Mouse (Mus musculus) CH12.LX (cell line): ENCODE results near the gene Evi5l. TPM values are rescaled to one million over a fixed set of nuclear protein-coding genes. Genes with fewer than 3 reads are reported as not detected.

Experiments used
- DNase-seq: peaks from one replicate; pipeline ENCODE4 v3.0.0-alpha.2; 2013; ENCODE audit errors: extremely low read depth
- H3K27ac ChIP-seq: 2 replicates; pipeline ENCODE4 v1.5.1; 2012; ENCODE audit warnings: low read depth, mild to moderate bottlenecking, control low read depth, moderate library complexity; ENCODE audit not compliant: insufficient read depth
- H3K27me3 ChIP-seq: replicated peaks from 2 replicates; pipeline ENCODE3; 2012; ENCODE audit warnings: inconsistent platforms
- H3K36me3 ChIP-seq, 2 experiments: replicated peaks in 1 of 2; 2 replicates each; pipeline versions ENCODE3 to v1.6.1; 2012; ENCODE audit warnings: inconsistent platforms in 1 of 2, low read length in 1 of 2, mild to moderate bottlenecking in 1 of 2, mixed read lengths in 1 of 2, moderate library complexity in 1 of 2; ENCODE audit not compliant: control insufficient read depth in 1 of 2, insufficient read depth in 1 of 2
- H3K4me1 ChIP-seq, 2 experiments: 2 replicates each; pipeline ENCODE4 v1.6.1; 2012; ENCODE audit warnings: inconsistent platforms in 1 of 2, moderate library complexity in 1 of 2; ENCODE audit not compliant: insufficient read depth in 2 of 2, control insufficient read depth in 1 of 2
- H3K4me2 ChIP-seq: 2 replicates; pipeline ENCODE4 v1.6.1; 2012; ENCODE audit warnings: low read depth, mild to moderate bottlenecking, control low read depth; ENCODE audit not compliant: poor library complexity, insufficient read depth, severe bottlenecking
- H3K4me3 ChIP-seq, 3 experiments: fragments of 150-350 bp in 1 of 3; sonication (generic) in 1 of 3; replicated peaks in 1 of 3; 2 replicates each; pipeline versions ENCODE3 to v1.5.1; 2011 to 2012; ENCODE audit warnings: low read depth in 2 of 3, low read length in 2 of 3, mild to moderate bottlenecking in 2 of 3, moderate library complexity in 2 of 3, control low read depth in 1 of 3, improper control_type of control experiment in 1 of 3, inconsistent platforms in 1 of 3, mixed read lengths in 1 of 3; ENCODE audit not compliant: poor library complexity in 1 of 3
- H3K79me2 ChIP-seq: replicated peaks from 2 replicates; pipeline ENCODE4 v1.6.1; 2012; ENCODE audit warnings: mild to moderate bottlenecking, moderate library complexity; ENCODE audit not compliant: control insufficient read depth, poor library complexity, insufficient read depth, severe bottlenecking; ENCODE audit errors: extremely low read depth
- H3K9ac ChIP-seq: 2 replicates; pipeline ENCODE4 v1.6.1; 2012; ENCODE audit warnings: low read depth, mild to moderate bottlenecking, control low read depth, moderate library complexity; ENCODE audit not compliant: insufficient read depth
- H3K9me3 ChIP-seq: replicated peaks from 2 replicates; pipeline ENCODE3; 2012; ENCODE audit warnings: low read length, inconsistent platforms, mixed read lengths
- BHLHE40 ChIP-seq: IDR thresholded peaks from 2 replicates; pipeline ENCODE4 v1.6.1; 2011; ENCODE audit warnings: mild to moderate bottlenecking, low read depth, low read length, improper control_type of control experiment
- CHD2 ChIP-seq: IDR thresholded peaks from 2 replicates; pipeline ENCODE4 v1.6.1; 2011; ENCODE audit warnings: low read length, improper control_type of control experiment
- ELF1 ChIP-seq: IDR thresholded peaks from 2 replicates; pipeline ENCODE4 v1.6.1; 2014; ENCODE audit warnings: low read depth, mild to moderate bottlenecking, inconsistent platforms, low read length, improper control_type of control experiment
- ETS1 ChIP-seq: conservative IDR thresholded peaks from 2 replicates; pipeline ENCODE4 v1.6.1; 2012; ENCODE audit warnings: low read depth, mild to moderate bottlenecking, inconsistent platforms, low read length, improper control_type of control experiment, moderate library complexity
- GABPA ChIP-seq: IDR thresholded peaks from 2 replicates; pipeline ENCODE4 v1.6.1; 2012; ENCODE audit warnings: low read depth, low read length, improper control_type of control experiment, inconsistent platforms; ENCODE audit not compliant: insufficient replicate concordance
- HCFC1 ChIP-seq: IDR thresholded peaks from 2 replicates; pipeline ENCODE4 v1.6.1; 2012; ENCODE audit warnings: low read depth, mild to moderate bottlenecking, inconsistent platforms, low read length, improper control_type of control experiment
- IRF4 ChIP-seq: IDR thresholded peaks from 2 replicates; pipeline ENCODE4 v1.6.1; 2014; ENCODE audit warnings: low read depth, mild to moderate bottlenecking, inconsistent platforms, low read length, improper control_type of control experiment
- KAT2A ChIP-seq: IDR thresholded peaks from 2 replicates; pipeline ENCODE4 v1.6.1; 2012; ENCODE audit warnings: low read length, improper control_type of control experiment, inconsistent platforms; ENCODE audit not compliant: insufficient replicate concordance
- MAX ChIP-seq: IDR thresholded peaks from 2 replicates; pipeline ENCODE4 v1.6.1; 2011; ENCODE audit warnings: low read length, improper control_type of control experiment
- MAZ ChIP-seq: IDR thresholded peaks from 2 replicates; pipeline ENCODE4 v1.6.1; 2012; ENCODE audit warnings: low read depth, mild to moderate bottlenecking, inconsistent platforms, low read length, improper control_type of control experiment, moderate library complexity
- MEF2A ChIP-seq: IDR thresholded peaks from 2 replicates; pipeline ENCODE4 v1.6.1; 2014; ENCODE audit warnings: low read depth, mild to moderate bottlenecking, inconsistent platforms, low read length, improper control_type of control experiment, borderline replicate concordance
- MXI1 ChIP-seq: IDR thresholded peaks from 2 replicates; pipeline ENCODE4 v1.6.1; 2011; ENCODE audit warnings: mild to moderate bottlenecking, low read depth, low read length, improper control_type of control experiment
- NELFE ChIP-seq: IDR thresholded peaks from 2 replicates; pipeline ENCODE4 v1.6.1; 2011; ENCODE audit warnings: low read depth, low read length, improper control_type of control experiment
- NRF1 ChIP-seq: IDR thresholded peaks from 2 replicates; pipeline ENCODE4 v1.6.1; 2014; ENCODE audit warnings: low read depth, mild to moderate bottlenecking, inconsistent platforms, low read length, improper control_type of control experiment, moderate library complexity
- PAX5 ChIP-seq: IDR thresholded peaks from 2 replicates; pipeline ENCODE4 v1.6.1; 2012; ENCODE audit warnings: low read length, inconsistent platforms, mixed read lengths
- POLR2A ChIP-seq: IDR thresholded peaks from 2 replicates; pipeline ENCODE4 v1.6.1; 2011; ENCODE audit warnings: low read depth, mild to moderate bottlenecking, improper control_type of control experiment, low read length
- POLR2AphosphoS2 ChIP-seq: IDR thresholded peaks from 2 replicates; pipeline ENCODE4 v1.6.1; 2011; ENCODE audit warnings: low read depth, low read length, improper control_type of control experiment
- RAD21 ChIP-seq: IDR thresholded peaks from 2 replicates; pipeline ENCODE4 v1.6.1; 2011; ENCODE audit warnings: low read depth, mild to moderate bottlenecking, low read length, improper control_type of control experiment, moderate library complexity
- RCOR1 ChIP-seq: conservative IDR thresholded peaks from 2 replicates; pipeline ENCODE4 v1.6.1; 2012; ENCODE audit warnings: low read depth, mild to moderate bottlenecking, inconsistent platforms, low read length, improper control_type of control experiment
- SIN3A ChIP-seq: IDR thresholded peaks from 2 replicates; pipeline ENCODE4 v1.6.1; 2012; ENCODE audit warnings: low read length, improper control_type of control experiment, inconsistent platforms
- TBP ChIP-seq: conservative IDR thresholded peaks from 2 replicates; pipeline ENCODE4 v1.6.1; 2011; ENCODE audit warnings: low read depth, low read length, improper control_type of control experiment
- TCF12 ChIP-seq: IDR thresholded peaks from 2 replicates; pipeline ENCODE4 v1.6.1; 2014; ENCODE audit warnings: low read depth, mild to moderate bottlenecking, inconsistent platforms, low read length, improper control_type of control experiment
- UBTF ChIP-seq: IDR thresholded peaks from 2 replicates; pipeline ENCODE4 v1.6.1; 2012; ENCODE audit warnings: low read depth, mild to moderate bottlenecking, inconsistent platforms, low read length, improper control_type of control experiment, moderate library complexity
- USF2 ChIP-seq: conservative IDR thresholded peaks from 2 replicates; pipeline ENCODE4 v1.6.1; 2011; ENCODE audit warnings: low read depth, low read length, improper control_type of control experiment
- ZKSCAN1 ChIP-seq: IDR thresholded peaks from 2 replicates; pipeline ENCODE4 v1.6.1; 2012; ENCODE audit warnings: low read depth, inconsistent platforms, low read length, improper control_type of control experiment, borderline replicate concordance
- dilution Hi-C: fragments of 300-500 bp; cut with MboI; formaldehyde crosslinking; loops from 2 replicates; pipeline ENCODE4 v1.14.3; 2020; ENCODE audit warnings: low sequenced_read_pairs; ENCODE audit not compliant: extremely low pct_unique_long_range_greater_than_20kb, extremely low pct_ligation_motif_present
- in situ Hi-C: fragments of 300-500 bp; cut with MboI; formaldehyde crosslinking; loops from 3 replicates; pipeline ENCODE4 v1.14.3; 2019; ENCODE audit warnings: low sequenced_read_pairs, low pct_ligation_motif_present, low pct_unique_long_range_greater_than_20kb, mixed read lengths
- polyA plus RNA-seq: library from polyadenylated mRNA; unstranded; fragments of >175 nt; gene quantifications from 2 replicates; pipeline ENCODE4 v1.2.1, GENCODE M21; 2012; ENCODE audit warnings: low read depth; ENCODE audit not compliant: insufficient read length
- total RNA-seq, 2 experiments: library from RNA; depleted of rRNA; stranded (reverse); fragments of 300-350 nt in 1 of 2; fragments of >200 nt in 1 of 2; gene quantifications; 2 replicates each; pipeline ENCODE4 v1.2.3; 2012 to 2014

Gene Evi5l
- total and polyA plus RNA-seq, 3 experiments, result 2.2 to 6.6 (median 3.6) TPM

DNA sequence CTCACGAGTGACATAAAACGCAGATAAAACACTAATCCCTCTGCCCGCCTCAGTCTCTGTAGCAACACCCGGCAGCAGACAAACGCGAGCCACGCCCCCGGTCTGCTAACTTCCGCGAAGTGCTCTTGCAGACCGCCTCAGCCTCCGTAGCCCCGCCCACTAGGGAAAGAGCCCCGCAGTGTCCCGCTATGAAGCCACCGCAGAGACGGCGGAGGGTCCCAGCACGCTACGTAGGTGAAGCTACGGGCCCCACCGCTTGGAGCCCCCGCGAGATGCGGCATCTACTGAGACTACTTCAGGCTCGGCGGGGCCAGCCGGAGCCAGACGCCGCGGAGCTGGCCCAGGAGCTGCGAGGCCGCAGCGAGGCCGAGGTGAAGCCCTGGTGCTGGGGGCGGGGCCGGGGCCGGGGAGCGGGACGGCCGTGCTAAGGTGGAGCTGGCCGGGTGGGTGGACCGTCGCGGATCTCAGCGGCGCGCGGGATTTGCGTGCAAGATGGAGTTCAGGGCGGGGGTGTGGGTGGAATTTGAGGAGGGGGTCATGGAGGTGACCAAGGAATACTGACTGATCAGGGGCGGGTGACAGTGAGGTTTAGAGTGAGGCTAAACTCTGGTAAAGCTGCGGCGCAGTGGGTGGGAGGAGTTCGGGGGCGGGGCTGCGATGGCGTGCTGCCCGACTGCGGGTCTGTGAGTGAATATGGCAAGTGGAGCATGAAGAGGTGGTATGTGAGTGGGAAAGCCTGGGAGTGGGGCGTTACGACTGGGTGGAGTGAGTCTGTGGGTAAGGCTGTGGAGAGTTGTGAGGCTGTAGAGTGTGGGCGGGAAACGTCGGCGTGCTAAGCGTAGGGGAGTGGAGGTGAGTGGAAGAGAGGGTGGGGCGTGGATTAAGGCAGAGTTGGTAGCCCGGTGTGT lies 86.8 kb downstream of the Evi5l start, which contains the start of gene Snapc2:
Snapc2 (plus strand) TSS at position 147 of the 908 bp plus-strand sequence.
- H3K4me3 ChIP-seq, result peak within 1 kb of the TSS; percentile 64 to 68 (median 67)
- peaks cover 45 to 71% of the 10 kb centered on the region in 2 experiments for H3K36me3 ChIP-seq
- in situ Hi-C loops (loop anchor here (10.0 kb wide), 1 partner anchor 62 kb away; no protein-coding TSS in a partner anchor), dilution Hi-C loops (no loop called here)
- no peaks in the 10 kb centered on the region for H3K79me2 ChIP-seq
- H3K4me1 ChIP-seq, result peaks cover 7 to 14% of the 10 kb centered on the region in 2 experiments
- H3K4me2 ChIP-seq, result peak within 1 kb of the TSS; percentile 82
- TF ChIP-seq TCF12 (peak; percentile 81), MEF2A (peak; percentile 61; the same call in 1 of the 2 replicates), UBTF (0 out of 2 replicates have a peak, but pooled peaks have one; percentile 59), ETS1 (no peak), RCOR1 (0 out of 2 replicates have a peak, but pooled peaks have one; percentile 14), PAX5 (no peak), MAZ (peak; percentile 80), SIN3A (peak; percentile 90), MAX (peak; percentile 73; the same call in 1 of the 2 replicates), ELF1 (peak; percentile 94), POLR2AphosphoS2 (peak; percentile 85; the same call in 1 of the 2 replicates), MXI1 (peak; percentile 84), BHLHE40 (0 out of 2 replicates have a peak, but pooled peaks have one; percentile 21), IRF4 (peak; percentile 57), RAD21 (no peak), NRF1 (peak; percentile 29; the same call in 1 of the 2 replicates), ZKSCAN1 (no peak), CHD2 (peak; percentile 43; the same call in 1 of the 2 replicates), USF2 (no peak), GABPA (no peak; the same call in 1 of the 2 replicates), NELFE (peak; percentile 73), HCFC1 (peak; percentile 90), TBP (0 out of 2 replicates have a peak, but pooled peaks have one; percentile 17), POLR2A (peak; percentile 75), KAT2A (peak; percentile 83; the same call in 1 of the 2 replicates)
- no peaks in the 10 kb centered on the region for H3K27me3 ChIP-seq
- peak; percentile 96 for DNase-seq
- H3K9me3 ChIP-seq, result no peaks in the 10 kb centered on the region
- H3K9ac ChIP-seq, result peak within 1 kb of the TSS; percentile 76
- no peak within 1 kb of the TSS for H3K27ac ChIP-seq
